Mouse (Mus musculus) hindbrain, embryonic 13.5 days (tissue): ENCODE results near the gene Rem1. TPM values are rescaled to one million over a fixed set of nuclear protein-coding genes. Genes with fewer than 3 reads are reported as not detected.

Source experiments
- ATAC-seq: fragments of 200-750 bp; cut with Nextera tagmentation; 2 replicates; pipeline ENCODE4 v1.8.0; 2017; ENCODE audit warnings: moderate TSS enrichment; ENCODE audit not compliant: low FRiP score
- H3K27ac ChIP-seq: fragments of 300-500 bp; sonication (generic); 2 replicates; pipeline ENCODE4 v1.5.1; 2015; ENCODE audit warnings: inconsistent platforms, mild to moderate bottlenecking, moderate library complexity
- H3K27me3 ChIP-seq: fragments of 300-500 bp; sonication (generic); 2 replicates; pipeline ENCODE4 v1.6.1; 2015; ENCODE audit warnings: mild to moderate bottlenecking, inconsistent platforms
- H3K36me3 ChIP-seq: fragments of 300-500 bp; sonication (generic); 2 replicates; pipeline ENCODE4 v1.6.1; 2015; ENCODE audit warnings: mild to moderate bottlenecking, inconsistent platforms
- H3K4me1 ChIP-seq: fragments of 300-500 bp; sonication (generic); replicated peaks from 2 replicates; pipeline ENCODE4 v1.6.1; 2015; ENCODE audit warnings: inconsistent platforms
- H3K4me2 ChIP-seq: fragments of 300-500 bp; sonication (generic); 2 replicates; pipeline ENCODE4 v1.6.1; 2015; ENCODE audit warnings: inconsistent platforms, mild to moderate bottlenecking, moderate library complexity
- H3K4me3 ChIP-seq: fragments of 300-500 bp; sonication (generic); 2 replicates; pipeline ENCODE4 v1.5.1; 2015; ENCODE audit warnings: mild to moderate bottlenecking, inconsistent platforms
- H3K9ac ChIP-seq: fragments of 300-500 bp; sonication (generic); 2 replicates; pipeline ENCODE4 v1.6.1; 2015; ENCODE audit warnings: mild to moderate bottlenecking, inconsistent platforms
- H3K9me3 ChIP-seq: fragments of 300-500 bp; sonication (generic); 2 replicates; pipeline ENCODE4 v1.6.1; 2016; ENCODE audit warnings: inconsistent platforms
- WGBS: fragments of 180-500 bp; shearing (Covaris S2); methylation state at CpG from one replicate; pipeline ENCODE4 v1.1.7; 2015; 5-methylcytosine and 5-hydroxymethylcytosine counted together
- polyA plus RNA-seq: library from polyadenylated mRNA; unstranded; fragments of >200 nt; fragmentation: Nextera tagmentation; extraction: Ambion mirVana; gene quantifications from 2 replicates; pipeline ENCODE4 v1.2.1, GENCODE M21; 2015

Rem1 gene
- polyA plus RNA-seq, 1 experiment from 2014 or later = 0.57 TPM

DNA sequence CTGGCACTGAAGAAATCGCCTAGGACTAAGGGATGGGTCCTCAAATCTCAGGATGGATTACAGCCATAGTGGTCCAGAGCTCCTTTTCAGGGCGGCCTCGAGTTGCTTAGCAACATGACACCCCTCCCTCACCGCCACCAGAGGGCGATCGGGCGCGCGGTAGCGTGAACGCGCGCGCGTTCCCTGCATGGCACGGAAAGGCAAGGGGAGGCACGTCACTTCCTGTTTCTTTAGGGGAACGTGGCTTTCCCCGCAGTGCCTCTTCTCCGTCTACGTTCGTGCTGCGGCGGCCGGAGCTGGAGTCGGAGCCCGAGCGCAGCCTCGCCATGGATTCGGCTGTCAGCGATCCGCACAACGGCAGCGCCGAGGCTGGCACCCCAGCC is 42.5 kb downstream of the Rem1 start, which contains the start of gene H13:
Gene H13, plus strand, starts transcription at position 206 of the 383 bp plus-strand sequence.
- Histone ChIP-seq H3K36me3 (peaks cover 15% of the 10 kb centered on the region; the same call in 1 of the 2 replicates), H3K27me3 (no peaks in the 10 kb centered on the region), H3K4me2 (peak within 1 kb of the TSS; percentile 95), H3K27ac (peak within 1 kb of the TSS; percentile 99), H3K9ac (peak within 1 kb of the TSS; percentile 99), H3K4me3 (peak within 1 kb of the TSS; percentile 100), H3K9me3 (no peaks in the 10 kb centered on the region), H3K4me1 (peaks cover 41% of the 10 kb centered on the region)
- under 1% methylated on average over 35 of the region's 35 CpGs for WGBS
- peak; percentile 80 for ATAC-seq

GRCm38 (mm10) chr2:152669639-152670484 is 43.1 kb downstream of the Rem1 start:
- Histone ChIP-seq H3K27me3 (no peaks in the 10 kb centered on the region), H3K27ac (peak overlapping the region; percentile 99), H3K9ac (peak overlapping the region; percentile 99), H3K9me3 (no peaks in the 10 kb centered on the region), H3K4me3 (peak overlapping the region; percentile 100), H3K4me1 (peaks cover 46% of the 10 kb centered on the region), H3K36me3 (peaks cover 21% of the 10 kb centered on the region), H3K4me2 (peak overlapping the region; percentile 95)
- peak; percentile 73 for ATAC-seq
- under 1% methylated on average over 46 of the region's 46 CpGs for WGBS

DNA sequence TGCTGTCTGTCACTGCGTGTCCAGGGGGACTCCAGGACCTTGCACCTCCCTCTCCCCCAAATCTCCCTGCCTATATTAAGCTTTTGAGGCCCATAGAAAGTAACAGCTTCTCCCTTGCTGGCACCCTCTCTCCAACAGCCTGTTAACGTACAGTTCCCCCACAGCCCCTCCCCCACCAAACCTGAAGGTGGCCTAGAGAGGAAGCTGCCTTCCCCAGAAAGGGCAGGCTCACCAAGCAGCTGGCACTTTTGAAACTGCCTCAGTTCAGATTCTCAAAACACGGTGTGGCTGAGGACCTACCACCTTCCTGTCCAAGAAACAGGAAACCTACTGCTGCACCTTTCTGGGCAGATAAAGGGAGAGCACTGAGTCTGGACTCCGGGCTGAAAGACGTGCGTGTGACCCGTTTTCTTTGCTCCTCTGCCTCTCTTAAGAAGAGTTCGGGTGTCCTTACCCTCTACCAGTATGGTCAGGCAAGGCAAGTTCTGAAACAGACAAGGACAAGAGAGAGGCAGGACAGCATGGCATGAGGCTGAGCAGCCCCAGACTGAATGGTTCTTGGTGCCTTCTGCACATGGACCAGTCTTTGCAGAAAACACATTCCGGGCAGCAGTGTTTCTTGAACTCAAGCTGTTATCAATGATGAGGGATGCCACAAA is 44.4 kb downstream of the Rem1 start:
- H3K9ac ChIP-seq = peak overlapping the region; percentile 99
- ATAC-seq = no peak
- peaks cover 53% of the 10 kb centered on the region for H3K4me1 ChIP-seq
- 55% methylated on average over 9 of the region's 9 CpGs for WGBS
- H3K27me3 ChIP-seq = no peaks in the 10 kb centered on the region
- peak overlapping the region; percentile 99 for H3K27ac ChIP-seq
- H3K36me3 ChIP-seq = peaks cover 33% of the 10 kb centered on the region
- peak overlapping the region; percentile 100 for H3K4me3 ChIP-seq
- peak overlapping the region; percentile 95 for H3K4me2 ChIP-seq
- H3K9me3 ChIP-seq = no peaks in the 10 kb centered on the region

GRCm38 (mm10) chr2:152671642-152671999 is 44.9 kb downstream of the Rem1 start:
- 43% methylated on average over 5 of the region's 5 CpGs for WGBS
- no peaks in the 10 kb centered on the region for H3K9me3 ChIP-seq
- peak overlapping the region; percentile 95 for H3K4me2 ChIP-seq
- peaks cover 38% of the 10 kb centered on the region for H3K36me3 ChIP-seq
- H3K4me1 ChIP-seq = peaks cover 53% of the 10 kb centered on the region
- peak overlapping the region; percentile 100 for H3K4me3 ChIP-seq
- peak; percentile 47 for ATAC-seq
- peak overlapping the region; percentile 99 for H3K27ac ChIP-seq
- no peaks in the 10 kb centered on the region for H3K27me3 ChIP-seq
- peak overlapping the region; percentile 99 for H3K9ac ChIP-seq

DNA sequence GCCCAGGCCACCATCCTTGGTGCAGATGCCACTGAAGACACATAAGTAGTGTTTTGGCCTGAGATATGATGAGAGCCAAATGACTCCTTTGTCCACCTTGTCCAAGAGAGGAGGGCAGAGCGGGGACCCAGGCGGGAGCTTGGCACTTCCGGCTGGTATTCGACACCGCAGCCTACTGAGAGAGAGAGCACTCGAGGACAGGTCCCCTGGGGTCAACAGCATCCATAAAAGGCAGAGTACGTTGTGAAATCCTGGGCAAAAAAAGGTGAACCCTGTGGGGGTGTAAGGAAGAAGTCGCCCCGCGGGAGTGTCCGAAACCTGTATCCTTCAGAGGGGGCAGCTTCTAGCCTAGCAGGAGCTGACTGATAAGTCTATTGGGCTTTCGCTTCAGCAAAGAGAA is 45.4 kb downstream of the Rem1 start:
- peak overlapping the region; percentile 99; the same call in 1 of the 2 replicates for H3K27ac ChIP-seq
- H3K9me3 ChIP-seq = no peaks in the 10 kb centered on the region
- peak overlapping the region; percentile 100 for H3K4me3 ChIP-seq
- H3K27me3 ChIP-seq = no peaks in the 10 kb centered on the region
- peaks cover 44% of the 10 kb centered on the region for H3K36me3 ChIP-seq
- 79% methylated on average over 12 of the region's 12 CpGs for WGBS
- ATAC-seq = no peak
- H3K4me1 ChIP-seq = peaks cover 53% of the 10 kb centered on the region
- peak overlapping the region; percentile 99 for H3K9ac ChIP-seq
- peak overlapping the region; percentile 95 for H3K4me2 ChIP-seq

DNA sequence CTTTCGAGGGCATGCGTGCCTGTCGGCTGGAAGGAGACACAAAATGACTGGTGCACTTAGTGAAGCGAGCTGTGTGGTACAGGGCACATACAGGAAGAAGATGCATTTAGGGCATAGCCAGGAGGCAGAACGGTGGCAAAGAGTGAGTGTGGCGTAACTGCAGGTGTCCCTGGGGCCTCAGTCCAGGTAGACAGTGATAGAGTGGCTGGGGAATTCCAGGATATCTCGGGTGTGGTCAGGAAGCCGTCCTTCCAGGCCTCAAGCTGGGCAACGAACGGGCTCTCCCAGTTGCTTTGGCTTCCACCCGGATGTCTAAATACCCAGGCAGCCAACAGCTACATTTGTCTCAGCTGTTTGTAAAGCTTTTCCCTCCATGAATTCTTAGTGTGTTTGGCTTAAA is 47.4 kb downstream of the Rem1 start:
- H3K27ac ChIP-seq = no peak overlapping the region
- ATAC-seq = no peak
- H3K27me3 ChIP-seq = no peaks in the 10 kb centered on the region
- 88% methylated on average over 11 of the region's 11 CpGs for WGBS
- H3K36me3 ChIP-seq = peaks cover 61% of the 10 kb centered on the region
- no peak overlapping the region for H3K4me3 ChIP-seq
- H3K4me1 ChIP-seq = peaks cover 59% of the 10 kb centered on the region
- no peak overlapping the region for H3K9ac ChIP-seq
- no peaks in the 10 kb centered on the region for H3K9me3 ChIP-seq
- H3K4me2 ChIP-seq = no peak overlapping the region

- H3K36me3 ChIP-seq = peaks cover 73% of the 10 kb centered on the region
- H3K27ac ChIP-seq = no peak overlapping the region
- H3K27me3 ChIP-seq = no peaks in the 10 kb centered on the region
- ATAC-seq = no peak
- 89% methylated on average over 13 of the region's 13 CpGs for WGBS
- H3K4me3 ChIP-seq = no peak overlapping the region
- no peaks in the 10 kb centered on the region for H3K9me3 ChIP-seq
- no peak overlapping the region for H3K4me2 ChIP-seq
- no peak overlapping the region for H3K9ac ChIP-seq
- peaks cover 68% of the 10 kb centered on the region for H3K4me1 ChIP-seq
These were observed 48.6 kb downstream of the Rem1 start for GRCm38 (mm10) chr2:152675252-152675791.

- no peak overlapping the region for H3K4me3 ChIP-seq
- H3K36me3 ChIP-seq = peaks cover 87% of the 10 kb centered on the region
- WGBS = 56% methylated on average over 3 of the region's 3 CpGs
- no peak overlapping the region for H3K9ac ChIP-seq
- H3K27me3 ChIP-seq = no peaks in the 10 kb centered on the region
- no peaks in the 10 kb centered on the region for H3K9me3 ChIP-seq
- no peak overlapping the region for H3K4me2 ChIP-seq
- peaks cover 41% of the 10 kb centered on the region for H3K4me1 ChIP-seq
- H3K27ac ChIP-seq = no peak overlapping the region
- ATAC-seq = peak; percentile 28; the same call in 1 of the 2 replicates
These were observed 51.6 kb downstream of the Rem1 start for GRCm38 (mm10) chr2:152678302-152678701.

DNA sequence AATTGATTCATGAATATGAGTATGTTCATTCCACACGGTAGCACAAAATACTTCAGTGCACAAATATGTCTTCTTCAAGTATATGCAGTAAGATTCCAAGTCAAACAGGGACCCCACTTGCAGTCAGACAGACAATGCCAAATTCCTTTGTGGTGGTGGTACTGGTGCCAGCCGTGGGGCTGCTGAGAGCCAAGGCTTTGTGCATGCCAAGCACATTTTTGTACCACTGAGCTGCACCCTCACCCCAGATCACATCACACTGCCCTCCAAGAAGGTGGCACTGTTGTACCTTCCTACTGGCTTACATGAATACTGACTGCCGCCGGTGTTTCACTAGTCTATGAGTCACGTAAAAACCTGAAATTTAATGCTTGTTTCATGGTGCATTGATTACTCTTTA is 52.2 kb downstream of the Rem1 start:
- H3K36me3 ChIP-seq = peaks cover 93% of the 10 kb centered on the region
- no peak overlapping the region for H3K27ac ChIP-seq
- WGBS = 93% methylated on average over 5 of the region's 5 CpGs

DNA sequence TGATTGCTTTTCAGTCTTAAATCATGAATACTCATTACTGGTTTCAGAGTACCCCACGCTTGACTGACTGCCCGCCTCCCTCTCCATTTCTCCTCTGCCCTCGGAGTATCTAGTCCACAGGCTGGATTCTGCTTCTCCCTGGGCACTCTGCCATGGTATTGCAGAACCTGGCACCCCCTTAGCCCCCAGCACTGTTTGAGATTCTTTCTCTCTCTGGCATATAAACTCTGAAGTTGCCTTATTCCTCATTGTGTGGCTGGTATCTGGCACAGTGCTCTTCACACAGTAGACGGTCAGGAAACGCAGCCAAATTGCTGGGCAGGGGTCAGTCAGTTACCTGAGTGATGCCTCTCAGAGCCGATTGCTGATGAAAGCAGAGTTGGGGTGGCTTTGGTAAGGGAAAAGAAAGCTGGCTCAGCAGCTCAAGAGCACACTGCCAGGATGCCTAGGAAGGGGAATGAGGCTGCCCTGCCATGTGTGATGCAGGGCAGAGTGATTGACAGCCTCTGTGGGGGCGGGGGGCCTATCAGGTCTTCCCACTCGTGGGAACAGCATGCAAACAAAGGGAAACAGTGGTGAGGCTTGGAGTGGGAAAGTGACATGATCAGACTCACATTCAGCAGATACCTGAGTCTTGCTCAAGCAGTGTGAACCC is 53.1 kb downstream of the Rem1 start:
- Histone ChIP-seq H3K27me3 (no peaks in the 10 kb centered on the region), H3K4me3 (no peak overlapping the region), H3K4me1 (peaks cover 27% of the 10 kb centered on the region), H3K4me2 (no peak overlapping the region), H3K36me3 (peaks cover 97% of the 10 kb centered on the region), H3K9ac (0 out of 2 replicates have a peak overlapping the region, but pooled peaks have one; percentile 1), H3K9me3 (no peaks in the 10 kb centered on the region), H3K27ac (peak overlapping the region; percentile 53)
- WGBS = 74% methylated on average over 8 of the region's 8 CpGs
- peak; percentile 74 for ATAC-seq

More for the DNA sequence above, 52.2 kb downstream of the Rem1 start:
- H3K9me3 ChIP-seq = no peaks in the 10 kb centered on the region
- no peak overlapping the region for H3K4me3 ChIP-seq
- ATAC-seq = no peak
- H3K4me2 ChIP-seq = no peak overlapping the region
- H3K9ac ChIP-seq = no peak overlapping the region
- no peaks in the 10 kb centered on the region for H3K27me3 ChIP-seq
- H3K4me1 ChIP-seq = peaks cover 35% of the 10 kb centered on the region

GRCm38 (mm10) chr2:152683086-152683485 is 56.3 kb downstream of the Rem1 start:
- ATAC-seq = no peak
- peaks cover 97% of the 10 kb centered on the region for H3K36me3 ChIP-seq
- no peak overlapping the region for H3K4me3 ChIP-seq
- H3K9ac ChIP-seq = no peak overlapping the region
- no peaks in the 10 kb centered on the region for H3K27me3 ChIP-seq
- H3K4me1 ChIP-seq = peaks cover 30% of the 10 kb centered on the region
- H3K27ac ChIP-seq = no peak overlapping the region
- H3K9me3 ChIP-seq = no peaks in the 10 kb centered on the region
- 94% methylated on average over 5 of the region's 5 CpGs for WGBS
- H3K4me2 ChIP-seq = no peak overlapping the region
